Mouse (Mus musculus) E14TG2a.4 (cell line): ENCODE results near the gene Aoc3.
"Not testable (repeated sequence)": the region's sequence is repeated elsewhere in the genome, so short reads cannot be mapped to it uniquely, and the experiment has no call there.

ENCODE experiments used
- H3K27me3 ChIP-seq: 2 replicates; pipeline ENCODE4 v1.6.1; 2014; ENCODE audit warnings: low read length, control low read depth; ENCODE audit not compliant: insufficient read depth
- H3K36me3 ChIP-seq: 2 replicates; pipeline ENCODE4 v1.6.1; 2014; ENCODE audit warnings: low read length, control low read depth; ENCODE audit not compliant: insufficient read depth
- H3K4me1 ChIP-seq: replicated peaks from 2 replicates; pipeline ENCODE4 v1.6.1; 2014; ENCODE audit warnings: low read depth, low read length, control low read depth
- H3K4me3 ChIP-seq: replicated peaks from 2 replicates; pipeline ENCODE4 v1.5.1; 2014; ENCODE audit warnings: mild to moderate bottlenecking, low read length
- H3K9me3 ChIP-seq: 2 replicates; pipeline ENCODE4 v1.6.1; 2014; ENCODE audit warnings: low read length, control low read depth
- CTCF ChIP-seq: conservative IDR thresholded peaks from 2 replicates; pipeline ENCODE4 v1.5.1; 2014; ENCODE audit warnings: low read length
- NANOG ChIP-seq: IDR thresholded peaks from 2 replicates; pipeline ENCODE4 v1.6.1; 2014; ENCODE audit warnings: borderline replicate concordance, low read length, mixed read lengths
- POU5F1 ChIP-seq: IDR thresholded peaks from 2 replicates; pipeline ENCODE4 v1.6.1; 2014; ENCODE audit warnings: low read length, borderline replicate concordance

Gene Aoc3

DNA sequence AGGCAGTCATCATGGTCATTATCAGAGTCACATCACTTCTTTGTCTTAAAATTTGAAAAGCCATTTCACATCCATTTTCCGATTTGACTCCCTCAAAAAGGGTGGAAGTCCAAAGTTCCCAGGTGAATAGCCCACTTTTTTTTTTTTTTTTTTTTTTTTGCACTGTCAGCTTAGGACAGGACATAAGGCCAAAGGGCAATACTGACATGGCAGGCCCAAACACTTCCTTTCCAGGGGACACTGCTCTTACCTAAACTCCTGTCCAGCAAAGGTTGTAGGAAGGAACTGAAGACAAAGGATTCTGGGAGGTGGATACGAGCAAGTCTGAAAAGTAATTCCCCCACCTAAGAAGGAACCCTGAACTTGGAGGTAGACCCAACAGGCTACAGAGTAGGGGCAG, 25.5 kb downstream of the Aoc3 start:
- H3K9me3 ChIP-seq, result no peaks in the 10 kb centered on the region
- peaks cover 21% of the 10 kb centered on the region for H3K4me1 ChIP-seq
- no peak overlapping the region for H3K4me3 ChIP-seq
- TF ChIP-seq NANOG (no peak), POU5F1 (no peak), CTCF (no peak)
- no peaks in the 10 kb centered on the region; the same call in 1 of the 2 replicates for H3K27me3 ChIP-seq
- H3K36me3 ChIP-seq, result no peaks in the 10 kb centered on the region

DNA sequence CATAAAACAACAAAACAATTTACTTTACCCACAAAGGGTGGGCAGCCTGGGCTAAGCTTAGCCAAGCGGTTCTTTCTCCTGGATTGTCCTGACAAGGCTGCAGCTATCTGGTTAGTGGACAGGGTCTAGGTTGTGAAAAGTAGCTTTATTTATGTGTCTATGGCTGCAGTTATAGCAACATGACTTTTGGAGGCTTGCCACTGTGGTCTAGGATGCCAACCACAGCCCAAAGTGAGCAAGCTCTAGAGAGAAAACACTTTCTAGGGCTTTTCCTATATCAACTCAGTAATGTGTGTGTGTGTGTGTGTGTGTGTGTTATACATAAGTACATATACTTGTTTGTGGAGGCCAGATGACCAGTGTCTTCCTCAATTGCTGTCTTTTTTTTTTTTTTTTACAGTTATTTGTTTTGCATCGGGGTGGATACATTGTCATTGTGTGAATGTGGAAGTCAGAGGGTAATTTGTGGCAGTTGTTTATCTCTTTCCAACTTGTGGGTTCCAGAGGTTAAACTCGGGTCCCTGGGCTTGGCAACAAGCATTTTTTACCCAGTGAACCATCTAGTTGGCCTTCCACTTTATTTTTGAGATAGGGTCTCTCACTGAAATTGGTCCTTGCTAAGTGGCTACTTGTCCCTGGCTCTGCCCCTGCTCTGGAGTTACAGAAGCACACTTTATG, 27.2 kb downstream of the Aoc3 start:
- Histone ChIP-seq H3K27me3 (no peaks in the 10 kb centered on the region; the same call in 1 of the 2 replicates), H3K9me3 (no peaks in the 10 kb centered on the region), H3K4me3 (no peak overlapping the region), H3K36me3 (no peaks in the 10 kb centered on the region), H3K4me1 (peaks cover 17% of the 10 kb centered on the region)
- no peak for TF ChIP-seq NANOG
- no peak for TF ChIP-seq CTCF
- no peak for TF ChIP-seq POU5F1

DNA sequence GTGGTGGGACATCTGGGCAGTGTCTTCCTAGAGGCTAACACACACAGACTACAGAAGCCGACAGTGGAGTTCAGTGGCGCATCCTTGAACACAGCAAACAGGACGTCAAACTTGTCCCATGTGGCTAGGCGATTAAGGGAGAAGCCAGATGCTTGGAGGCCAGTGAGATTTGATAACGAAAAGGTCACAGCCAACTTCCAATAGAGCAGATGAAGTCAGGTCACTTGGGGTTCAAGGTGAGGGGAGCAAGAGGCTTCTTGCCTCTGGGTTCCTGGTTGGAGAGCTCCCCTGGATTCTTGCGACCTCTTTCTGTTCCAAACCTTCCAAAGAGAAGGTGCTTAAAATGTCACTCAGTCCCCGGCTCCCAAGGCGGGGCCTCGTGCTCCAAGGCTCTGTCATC, 29.4 kb downstream of the Aoc3 start:
- Histone ChIP-seq H3K27me3 (no peaks in the 10 kb centered on the region), H3K4me3 (no peak overlapping the region), H3K9me3 (no peaks in the 10 kb centered on the region), H3K4me1 (peaks cover 17% of the 10 kb centered on the region), H3K36me3 (no peaks in the 10 kb centered on the region)
- TF ChIP-seq NANOG (no peak), POU5F1 (no peak)

DNA sequence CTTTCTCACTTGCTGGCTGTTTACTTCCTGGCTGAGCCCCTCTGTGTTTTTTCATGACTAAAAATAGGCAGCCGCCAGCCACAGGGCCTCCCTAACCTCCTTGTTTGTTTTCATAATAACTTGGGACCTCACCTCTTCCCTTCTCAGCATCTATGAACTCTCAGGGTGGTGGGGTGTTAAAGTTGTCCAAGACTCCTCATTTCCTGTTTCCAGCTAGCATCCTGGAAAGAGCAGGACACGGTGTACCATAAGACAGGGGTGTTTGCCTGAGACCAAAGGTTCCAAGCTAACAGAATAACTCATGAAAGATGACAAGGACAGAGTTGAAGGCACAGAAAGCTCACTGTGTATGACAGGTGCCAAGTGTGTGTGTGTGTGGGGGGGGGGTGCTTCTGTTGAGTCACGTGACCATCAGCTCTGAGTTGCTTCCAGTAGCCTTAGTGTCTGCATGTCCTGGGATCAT, 30.3 kb downstream of the Aoc3 start:
- Histone ChIP-seq H3K9me3 (no peaks in the 10 kb centered on the region), H3K27me3 (no peaks in the 10 kb centered on the region), H3K4me1 (peaks cover 15% of the 10 kb centered on the region), H3K4me3 (no peak overlapping the region), H3K36me3 (no peaks in the 10 kb centered on the region)
- TF ChIP-seq POU5F1 (no peak), CTCF (no peak), NANOG (no peak)

DNA sequence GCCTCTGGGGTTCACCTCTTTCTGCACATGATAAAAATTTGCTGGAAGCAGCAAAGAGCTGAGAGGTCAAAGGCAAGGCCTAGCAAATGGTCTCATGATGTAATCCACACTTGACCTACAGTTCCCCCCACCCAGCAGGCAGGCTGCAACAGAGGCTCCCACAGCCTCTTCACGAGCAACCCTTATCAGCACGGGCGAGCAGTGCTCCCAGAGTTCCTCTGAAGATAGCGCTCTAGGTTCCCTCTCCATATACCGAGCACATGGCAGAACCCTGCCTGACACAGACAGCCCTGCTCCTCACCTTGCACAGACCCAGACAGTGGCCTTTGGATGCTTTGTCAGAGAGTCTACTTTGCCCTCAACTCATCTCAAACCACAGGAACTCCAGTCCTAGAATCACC, 34.1 kb downstream of the Aoc3 start:
- no peaks in the 10 kb centered on the region for H3K36me3 ChIP-seq
- H3K4me3 ChIP-seq, result no peak overlapping the region
- H3K4me1 ChIP-seq, result peaks cover 6% of the 10 kb centered on the region; the same call in 1 of the 2 replicates
- TF ChIP-seq NANOG (no peak), POU5F1 (no peak), CTCF (no peak)
- H3K9me3 ChIP-seq, result no peaks in the 10 kb centered on the region
- 0 out of 2 replicates have a peak, but pooled peaks cover 2% of the 10 kb centered on the region for H3K27me3 ChIP-seq

DNA sequence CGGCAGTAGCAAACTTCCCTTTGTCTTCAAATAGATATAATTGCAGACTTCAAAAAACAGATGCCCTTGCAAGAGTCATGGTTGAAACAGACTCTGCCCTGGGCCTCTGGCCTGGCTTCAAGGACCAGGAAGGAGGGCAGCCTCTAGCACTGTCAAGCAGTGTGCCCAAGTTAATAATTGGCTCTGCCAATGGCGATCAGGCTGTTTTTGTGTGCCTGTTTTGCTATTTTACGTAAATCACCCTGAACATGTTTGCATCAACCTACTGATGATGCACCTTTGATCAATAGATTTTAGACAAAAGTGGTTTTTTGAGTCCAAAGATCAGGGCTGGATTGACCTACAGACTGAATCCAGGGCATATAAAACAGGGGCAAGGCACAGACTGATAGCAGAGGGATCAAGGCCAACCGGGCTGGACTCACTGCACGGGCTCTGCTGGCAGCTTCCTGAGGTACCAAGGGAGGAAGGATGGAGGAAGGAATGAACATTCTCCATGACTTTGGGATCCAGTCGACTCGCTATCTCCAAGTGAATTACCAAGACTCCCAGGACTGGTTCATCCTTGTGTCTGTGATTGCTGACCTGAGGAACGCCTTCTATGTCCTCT, 37.0 kb downstream of the Aoc3 start, which contains the start of gene G6pc:
TSS of gene G6pc (plus strand) at position 236 of the 610 bp plus-strand sequence.
- TF ChIP-seq NANOG (no peak), POU5F1 (no peak), CTCF (no peak)
- Histone ChIP-seq H3K4me1 (0 out of 2 replicates have a peak, but pooled peaks cover 2% of the 10 kb centered on the region), H3K27me3 (peaks cover 4% of the 10 kb centered on the region; the same call in 1 of the 2 replicates), H3K9me3 (no peaks in the 10 kb centered on the region), H3K36me3 (no peaks in the 10 kb centered on the region), H3K4me3 (no peak within 1 kb of the TSS)

DNA sequence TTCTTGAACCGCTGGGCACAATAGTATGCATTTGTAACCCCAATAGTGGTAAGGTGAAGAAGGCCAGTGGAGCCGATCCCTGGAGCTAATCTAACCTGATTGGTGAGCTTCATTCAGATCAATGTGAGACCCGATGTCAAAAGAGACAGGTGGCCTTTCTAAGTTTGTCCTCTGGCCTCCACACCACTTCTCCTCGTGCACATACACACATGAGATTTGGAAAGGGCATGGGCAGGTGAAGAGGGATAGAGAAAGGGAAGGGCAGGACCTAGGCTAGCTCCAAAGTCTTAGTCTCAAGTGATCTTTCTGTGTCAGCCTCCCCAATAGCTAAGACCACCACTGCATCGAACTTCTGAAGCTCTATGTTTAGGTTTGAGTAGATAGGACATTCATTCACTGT, 39.7 kb downstream of the Aoc3 start:
- no peaks in the 10 kb centered on the region for H3K4me1 ChIP-seq
- no peaks in the 10 kb centered on the region for H3K9me3 ChIP-seq
- H3K27me3 ChIP-seq, result peaks cover 11% of the 10 kb centered on the region; the same call in 1 of the 2 replicates
- no peak overlapping the region for H3K4me3 ChIP-seq
- H3K36me3 ChIP-seq, result no peaks in the 10 kb centered on the region
- TF ChIP-seq POU5F1, result no peak
- TF ChIP-seq CTCF, result no peak
- TF ChIP-seq NANOG, result no peak

DNA sequence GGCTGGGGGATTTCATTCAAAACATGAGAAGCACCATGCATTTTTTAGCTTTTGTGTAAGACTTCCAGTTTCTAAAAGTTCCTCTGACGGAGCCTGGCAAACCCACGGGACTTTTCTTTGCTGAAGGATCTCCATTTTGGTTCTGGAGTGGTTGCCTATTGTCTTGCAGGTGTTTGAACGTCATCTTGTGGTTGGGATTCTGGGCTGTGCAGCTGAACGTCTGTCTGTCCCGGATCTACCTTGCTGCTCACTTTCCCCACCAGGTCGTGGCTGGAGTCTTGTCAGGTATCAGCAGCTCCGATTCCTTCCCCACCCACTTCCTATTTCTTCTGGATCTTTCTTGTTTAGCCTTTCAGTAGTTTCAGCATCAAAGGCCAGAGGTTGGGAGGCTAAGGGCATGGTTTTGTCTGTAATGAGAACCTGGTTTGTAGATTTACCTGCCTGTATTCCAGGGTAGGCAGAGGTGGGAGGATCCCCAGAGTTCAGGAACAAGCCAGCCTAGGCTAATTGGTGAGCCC, 44.1 kb downstream of the Aoc3 start:
- H3K4me1 ChIP-seq, result no peaks in the 10 kb centered on the region
- peaks cover 15% of the 10 kb centered on the region; the same call in 1 of the 2 replicates for H3K27me3 ChIP-seq
- no peaks in the 10 kb centered on the region for H3K36me3 ChIP-seq
- TF ChIP-seq POU5F1 (no peak), NANOG (no peak), CTCF (no peak)
- no peak overlapping the region for H3K4me3 ChIP-seq
- no peaks in the 10 kb centered on the region for H3K9me3 ChIP-seq

DNA sequence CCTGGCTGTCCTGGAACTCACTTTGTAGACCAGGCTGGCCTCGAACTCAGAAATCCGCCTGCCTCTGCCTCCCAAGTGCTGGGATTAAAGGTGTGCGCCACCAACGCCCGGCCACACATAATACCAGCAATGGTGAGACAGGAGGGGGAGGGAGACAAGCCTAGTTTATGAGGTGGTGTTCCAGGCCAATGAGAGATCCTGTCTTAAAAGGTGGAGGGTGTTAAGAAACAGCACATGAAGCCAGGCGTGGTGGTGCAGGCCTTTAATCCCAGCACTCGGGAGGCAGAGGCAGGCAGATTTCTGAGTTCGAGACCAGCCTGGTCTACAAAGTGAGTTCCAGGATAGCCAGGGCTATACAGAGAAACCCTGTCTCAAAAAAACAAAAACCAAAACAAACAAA, 47.8 kb downstream of the Aoc3 start:
- H3K36me3 ChIP-seq, H3K4me1 ChIP-seq, H3K9me3 ChIP-seq, H3K4me3 ChIP-seq: not testable (repeated sequence)
- peaks cover 12% of the 10 kb centered on the region; the same call in 1 of the 2 replicates for H3K27me3 ChIP-seq
